Mouse (Mus musculus): ENCODE measurements at regions not wholly inside any gene's neighbourhood (a gene's known extent, or its start where the extent isn't known, plus 50 kb on each side); places are given as distances from the start of the nearest gene placed in this dataset.

- TF ChIP-seq CEBPB (IDR thresholded peaks at IDR 0.05; ENCODE audit: insufficient read depth, poor library complexity, severe bottlenecking): no peak
- no peak overlapping the region for H3ac ChIP-seq (ENCODE audit: control insufficient read depth, insufficient read length)
These were observed 114.7 kb upstream of the Peli2 start for GRCm38 (mm10) chr14:48005929-48006309.

GRCm38 (mm10) chr14:48012361-48013215 is 108.0 kb upstream of the Peli2 start:
- Histone ChIP-seq H3K4me2 (ENCODE audit: low read depth) (no peak overlapping the region), H3ac (ENCODE audit: control insufficient read depth, insufficient read length) (no peak overlapping the region), H3K27me3 (ENCODE audit: control insufficient read depth, insufficient read depth, insufficient read length) (no peaks in the 10 kb centered on the region), H3K4me3 (no peak overlapping the region), H3K79me2 (ENCODE audit: control insufficient read depth, insufficient read depth) (no peaks in the 10 kb centered on the region), H3K36me3 (ENCODE audit: control insufficient read depth, insufficient read depth) (no peaks in the 10 kb centered on the region)
- TF ChIP-seq CEBPB (IDR thresholded peaks at IDR 0.05; ENCODE audit: insufficient read depth, poor library complexity, severe bottlenecking): no peak

More at GRCm38 (mm10) chr14:48005929-48006309, 114.7 kb upstream of the Peli2 start:
- no peaks in the 10 kb centered on the region for H3K27me3 ChIP-seq (ENCODE audit: control insufficient read depth, insufficient read depth, insufficient read length)
- H3K79me2 ChIP-seq (ENCODE audit: control insufficient read depth, insufficient read depth): no peaks in the 10 kb centered on the region
- H3K4me3 ChIP-seq: no peak overlapping the region
- H3K36me3 ChIP-seq (ENCODE audit: control insufficient read depth, insufficient read depth): no peaks in the 10 kb centered on the region
- H3K4me2 ChIP-seq (ENCODE audit: low read depth): no peak overlapping the region

DNA sequence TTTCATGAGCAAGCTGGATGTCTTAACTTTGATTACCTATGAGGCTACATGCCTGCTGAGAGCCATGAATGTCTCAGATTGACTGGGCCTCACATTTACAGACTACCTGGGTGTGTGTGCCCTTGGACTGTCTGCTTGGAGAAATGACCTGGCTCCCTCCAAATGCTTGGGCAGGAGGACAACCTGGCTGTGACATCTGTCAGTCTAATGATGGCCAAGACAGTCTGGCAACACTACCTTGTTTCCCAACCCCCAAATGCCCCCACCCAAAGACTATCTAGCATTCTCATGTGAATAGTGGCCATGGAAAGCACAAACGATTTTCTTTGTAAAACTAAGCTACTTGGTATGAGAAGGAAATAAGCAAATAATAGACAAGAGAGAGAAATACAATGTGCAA is 107.2 kb upstream of the Peli2 start:
- no peaks in the 10 kb centered on the region for H3K36me3 ChIP-seq (ENCODE audit: control insufficient read depth, insufficient read depth)
- H3K27me3 ChIP-seq (ENCODE audit: control insufficient read depth, insufficient read depth, insufficient read length): no peaks in the 10 kb centered on the region
- no peaks in the 10 kb centered on the region for H3K79me2 ChIP-seq (ENCODE audit: control insufficient read depth, insufficient read depth)
- TF ChIP-seq REST (IDR thresholded peaks at IDR 0.05; ENCODE audit: insufficient read depth, insufficient read length): no peak
- no peak for TF ChIP-seq CEBPB (IDR thresholded peaks at IDR 0.05; ENCODE audit: insufficient read depth, poor library complexity, severe bottlenecking)
- no peak for TF ChIP-seq MAX (IDR thresholded peaks at IDR 0.05; ENCODE audit: low read depth)
- TF ChIP-seq SRF (IDR thresholded peaks at IDR 0.05; ENCODE audit: control insufficient read depth, insufficient read length, low read depth): no peak
- no peak for TF ChIP-seq POLR2A (IDR thresholded peaks at IDR 0.05; ENCODE audit: insufficient read length, low read depth)
- no peak for TF ChIP-seq TCF3 (IDR thresholded peaks at IDR 0.05; ENCODE audit: insufficient read length, low read depth)
- no peak for TF ChIP-seq E2F4 (IDR thresholded peaks at IDR 0.05; ENCODE audit: insufficient read depth)
- no peak for TF ChIP-seq MYOG (IDR thresholded peaks at IDR 0.05; ENCODE audit: control insufficient read depth in 1 of 3, insufficient read depth in 1 of 3, insufficient read length in 2 of 3, low read depth in 2 of 3)
- TF ChIP-seq USF1 (IDR thresholded peaks at IDR 0.05; ENCODE audit: low read depth): no peak
- TF ChIP-seq POLR2AphosphoS2 (IDR thresholded peaks at IDR 0.05; ENCODE audit: insufficient read length, low read depth): no peak
- TF ChIP-seq MYOD1 (IDR thresholded peaks at IDR 0.05; ENCODE audit: control insufficient read depth in 1 of 3, insufficient read length in 2 of 3, low read depth in 2 of 3): no peak
- no peak for TF ChIP-seq TCF12 (IDR thresholded peaks at IDR 0.05; ENCODE audit: insufficient read depth, poor library complexity, severe bottlenecking)
- no peak overlapping the region for H3K4me2 ChIP-seq (ENCODE audit: low read depth)
- no peak overlapping the region for H3K4me3 ChIP-seq
- no peak overlapping the region for H3ac ChIP-seq (ENCODE audit: control insufficient read depth, insufficient read length)

DNA sequence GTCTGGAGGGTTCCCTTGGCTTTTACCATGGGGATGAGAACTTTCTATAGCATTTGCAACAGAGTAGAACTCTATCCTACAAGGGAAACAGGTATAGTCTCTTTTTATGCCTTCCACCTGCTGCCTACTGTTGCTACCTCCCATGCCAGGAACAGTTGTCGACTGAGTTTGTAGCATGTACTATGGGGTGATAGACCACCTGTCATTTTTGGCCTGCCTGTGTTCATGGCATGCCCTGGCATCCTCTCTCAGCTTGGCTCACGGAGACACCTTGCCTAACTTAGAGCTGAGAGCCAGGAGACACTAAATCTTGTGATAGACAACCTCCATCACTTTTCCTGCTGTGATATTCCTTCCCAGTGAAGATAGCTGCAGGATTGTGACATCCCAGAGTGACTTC is 105.8 kb upstream of the Peli2 start:
- Histone ChIP-seq H3K27me3 (ENCODE audit: control insufficient read depth, insufficient read depth, insufficient read length) (no peaks in the 10 kb centered on the region), H3K4me2 (ENCODE audit: low read depth) (no peak overlapping the region), H3K79me2 (ENCODE audit: control insufficient read depth, insufficient read depth) (no peaks in the 10 kb centered on the region), H3K4me3 (no peak overlapping the region), H3ac (ENCODE audit: control insufficient read depth, insufficient read length) (no peak overlapping the region), H3K36me3 (ENCODE audit: control insufficient read depth, insufficient read depth) (no peaks in the 10 kb centered on the region)
- TF ChIP-seq USF1 (IDR thresholded peaks at IDR 0.05; ENCODE audit: low read depth): no peak

GRCm38 (mm10) chr14:48017971-48018370 is 102.7 kb upstream of the Peli2 start:
- Histone ChIP-seq H3K36me3 (ENCODE audit: control insufficient read depth, insufficient read depth) (no peaks in the 10 kb centered on the region), H3K79me2 (ENCODE audit: control insufficient read depth, insufficient read depth) (no peaks in the 10 kb centered on the region), H3K4me2 (ENCODE audit: low read depth) (no peak overlapping the region), H3K27me3 (ENCODE audit: control insufficient read depth, insufficient read depth, insufficient read length) (no peaks in the 10 kb centered on the region), H3ac (ENCODE audit: control insufficient read depth, insufficient read length) (no peak overlapping the region), H3K4me3 (no peak overlapping the region)
- no peak for TF ChIP-seq POLR2AphosphoS2 (IDR thresholded peaks at IDR 0.05; ENCODE audit: insufficient read length, low read depth)
- TF ChIP-seq E2F4 (IDR thresholded peaks at IDR 0.05; ENCODE audit: insufficient read depth): no peak
- no peak for TF ChIP-seq USF1 (IDR thresholded peaks at IDR 0.05; ENCODE audit: low read depth)
- no peak for TF ChIP-seq MAX (IDR thresholded peaks at IDR 0.05; ENCODE audit: low read depth)
- TF ChIP-seq SRF (IDR thresholded peaks at IDR 0.05; ENCODE audit: control insufficient read depth, insufficient read length, low read depth): no peak
- TF ChIP-seq MYOD1 (IDR thresholded peaks at IDR 0.05; ENCODE audit: control insufficient read depth in 1 of 3, insufficient read length in 2 of 3, low read depth in 2 of 3): no peak
- no peak for TF ChIP-seq TCF3 (IDR thresholded peaks at IDR 0.05; ENCODE audit: insufficient read length, low read depth)
- TF ChIP-seq TCF12 (IDR thresholded peaks at IDR 0.05; ENCODE audit: insufficient read depth, poor library complexity, severe bottlenecking): no peak
- no peak for TF ChIP-seq POLR2A (IDR thresholded peaks at IDR 0.05; ENCODE audit: insufficient read length, low read depth)
- no peak for TF ChIP-seq MYOG (IDR thresholded peaks at IDR 0.05; ENCODE audit: control insufficient read depth in 1 of 3, insufficient read depth in 1 of 3, insufficient read length in 2 of 3, low read depth in 2 of 3)
- TF ChIP-seq CEBPB (IDR thresholded peaks at IDR 0.05; ENCODE audit: insufficient read depth, poor library complexity, severe bottlenecking): no peak
- no peak for TF ChIP-seq REST (IDR thresholded peaks at IDR 0.05; ENCODE audit: insufficient read depth, insufficient read length)

Data from myocyte (in vitro differentiated cells).